Mouse (Mus musculus) gastrocnemius, postnatal 14 days (tissue): ENCODE data around the gene Whamm. TPM values are rescaled to one million over a fixed set of nuclear protein-coding genes. Genes with fewer than 3 reads are reported as not detected.

Experiments used
- DNase-seq: peaks from one replicate; pipeline ENCODE4 v3.0.0; 2021; ENCODE audit warnings: mixed read lengths
- intact Hi-C: fragments of 180-260 bp; cut with DNase I; formaldehyde crosslinking; loops from one replicate; pipeline ENCODE4 v1.15.1; 2025; ENCODE audit warnings: low total_unique reads
- total RNA-seq, 2 experiments: library from RNA; stranded (reverse); gene quantifications; 2 replicates each; pipeline ENCODE4 v1.2.3; 2021

Whamm gene
- total RNA-seq, 2 experiments from 2014 or later = 4.8 to 5.7 TPM

DNA sequence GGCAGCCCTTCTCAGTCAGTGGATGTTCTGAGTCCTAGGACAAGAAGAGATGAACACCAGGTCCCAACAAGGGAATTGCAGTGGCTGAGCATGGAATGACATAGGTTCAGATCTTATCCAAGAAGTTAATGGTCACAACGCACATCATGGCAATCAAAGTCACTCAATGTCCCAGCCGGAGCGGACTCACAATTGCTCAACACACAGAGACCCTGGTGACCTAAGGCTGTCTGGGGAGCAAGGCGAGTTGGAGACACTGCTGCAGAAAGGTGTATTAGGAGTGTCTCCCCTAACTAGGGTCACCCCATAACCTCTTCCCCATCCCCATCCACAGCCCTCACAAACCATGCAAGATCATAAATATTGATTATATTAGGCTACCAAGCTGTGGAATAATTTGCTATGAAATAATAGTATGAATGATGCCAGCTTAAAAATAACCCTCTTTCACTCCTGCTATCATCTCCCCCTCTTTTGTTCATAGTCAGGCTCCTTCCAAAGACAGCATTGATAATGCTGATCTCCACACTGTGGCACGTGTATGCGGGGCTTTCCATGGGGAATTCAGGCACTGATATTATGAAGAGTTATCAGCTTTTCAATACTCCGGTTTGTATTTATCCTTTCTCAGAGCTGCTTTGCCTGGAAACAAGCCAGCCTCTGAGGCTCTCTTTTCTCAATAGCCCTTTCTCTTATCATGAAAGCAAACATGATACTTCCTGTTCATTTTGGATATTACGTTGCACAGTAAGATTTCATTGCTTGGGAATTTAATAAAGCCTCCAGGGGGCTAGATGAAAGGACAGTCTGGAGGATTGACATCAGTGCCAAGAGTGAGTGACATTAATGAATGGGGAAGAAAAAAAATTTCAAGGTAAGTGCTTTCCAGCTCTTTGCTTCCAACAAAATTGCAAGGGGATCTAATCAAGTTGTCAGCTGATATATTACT lies 10.7 kb upstream of the Whamm start:
- intact Hi-C loops = no loop called here
- no peak for DNase-seq

- DNase-seq = no peak
- intact Hi-C loops = no loop called here
These were observed 9.9 kb upstream of the Whamm start for GRCm38 (mm10) chr7:81561211-81561610.

GRCm38 (mm10) chr7:81563506-81564015 lies 7.5 kb upstream of the Whamm start:
- intact Hi-C loops = no loop called here
- DNase-seq = no peak

- no peak for DNase-seq
- intact Hi-C loops = no loop called here
These were observed 6.3 kb upstream of the Whamm start for GRCm38 (mm10) chr7:81564766-81565165.

DNA sequence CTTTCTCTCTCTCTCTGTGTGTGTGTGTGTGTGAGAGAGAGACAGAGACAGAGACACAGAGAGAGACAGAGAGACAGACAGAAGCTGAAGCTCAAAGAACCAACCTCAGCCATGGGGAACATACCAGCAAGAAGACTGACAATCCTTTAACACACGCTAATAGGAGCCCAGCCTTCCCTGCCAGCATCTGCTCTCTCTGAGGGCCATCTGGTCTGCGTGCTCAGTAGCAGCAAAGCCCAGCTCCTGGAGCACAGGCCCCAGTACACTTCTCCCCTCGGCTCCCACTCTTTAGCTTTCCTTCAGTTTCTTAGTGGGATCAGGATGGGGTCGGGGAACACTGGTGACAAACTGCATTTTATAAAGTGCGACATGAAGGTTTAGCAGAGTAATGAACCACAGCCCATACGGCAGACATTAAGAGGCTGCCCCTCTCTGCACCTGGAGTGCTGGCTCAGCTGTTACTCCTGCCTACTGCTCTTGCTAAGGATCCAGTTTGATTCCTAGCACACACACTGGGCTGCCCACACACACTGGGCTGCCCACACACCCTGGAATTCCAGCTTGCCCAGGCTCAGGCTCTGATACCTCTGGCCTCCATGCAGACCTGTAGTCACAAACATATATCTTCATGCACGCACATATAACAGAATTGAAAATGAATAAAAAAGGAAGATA lies 5.5 kb upstream of the Whamm start:
- intact Hi-C loops = no loop called here
- DNase-seq = no peak

DNA sequence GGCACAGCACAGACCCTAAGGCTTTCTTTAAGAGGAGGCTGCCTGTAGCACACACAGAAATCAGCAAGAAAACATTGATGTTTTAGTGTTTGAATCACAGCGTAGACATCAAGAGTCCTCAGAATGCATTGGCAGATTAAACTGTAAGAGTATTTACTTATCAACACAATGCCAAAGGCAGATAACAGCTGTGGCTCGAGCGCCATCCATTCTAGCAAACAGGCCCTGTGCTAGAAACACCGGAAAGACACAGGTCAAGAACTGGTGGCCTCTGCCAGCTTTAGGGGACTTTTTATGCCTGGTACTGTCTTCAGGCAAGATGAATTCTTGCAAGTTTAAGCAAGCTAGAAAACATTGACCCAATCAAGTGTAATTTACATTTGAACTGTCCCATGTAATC lies 4.7 kb upstream of the Whamm start:
- intact Hi-C loops = no loop called here
- DNase-seq = no peak

DNA sequence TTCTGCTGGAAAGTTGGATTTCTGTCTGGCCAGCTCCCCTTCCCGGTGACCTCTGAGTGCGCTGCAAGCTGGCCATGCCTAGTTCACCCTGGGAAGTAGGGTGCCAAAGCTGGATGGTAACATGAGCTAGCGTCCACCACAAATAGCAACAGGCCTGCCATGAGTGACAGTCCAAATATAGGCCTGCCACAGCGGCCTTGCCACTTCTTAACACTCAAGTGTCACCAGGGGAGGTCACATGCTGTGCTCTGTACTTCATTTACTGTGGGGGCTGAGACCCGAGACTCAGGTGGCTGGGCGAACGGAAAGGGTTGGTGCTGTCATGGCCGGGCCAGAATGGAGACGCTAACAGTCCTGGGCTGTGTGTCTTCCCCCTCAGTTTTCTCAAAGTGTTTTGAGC lies 4.2 kb upstream of the Whamm start, which contains the start of gene Fsd2:
Gene Fsd2, minus strand, starts transcription at position 53 of the 400 bp plus-strand sequence.
- intact Hi-C loops = no loop called here
- peak; percentile 68 for DNase-seq

DNA sequence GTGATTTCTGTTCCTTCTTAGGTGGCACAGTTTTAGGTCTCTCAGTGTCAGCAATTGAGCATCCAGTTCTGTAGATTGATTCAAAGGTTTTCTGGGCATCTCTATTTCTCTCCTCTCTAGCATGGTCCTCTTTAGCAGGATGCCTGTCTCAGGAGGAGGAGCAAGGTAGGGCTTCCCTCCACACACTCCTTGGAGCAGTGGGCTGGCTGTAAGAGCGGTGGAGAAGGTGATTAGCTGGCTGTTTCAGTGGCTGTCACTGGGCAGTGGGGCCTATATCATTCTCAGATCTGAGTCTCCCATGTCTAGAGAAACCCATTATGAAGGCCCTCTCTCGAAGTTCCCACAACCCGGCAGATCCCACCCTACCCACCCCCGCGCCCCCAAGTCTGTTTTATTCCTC lies 3.7 kb upstream of the Whamm start:
- intact Hi-C loops = no loop called here
- no peak for DNase-seq

- intact Hi-C loops = no loop called here
- no peak for DNase-seq
These were observed 1.2 kb upstream of the Whamm start for GRCm38 (mm10) chr7:81569851-81570250.

DNA sequence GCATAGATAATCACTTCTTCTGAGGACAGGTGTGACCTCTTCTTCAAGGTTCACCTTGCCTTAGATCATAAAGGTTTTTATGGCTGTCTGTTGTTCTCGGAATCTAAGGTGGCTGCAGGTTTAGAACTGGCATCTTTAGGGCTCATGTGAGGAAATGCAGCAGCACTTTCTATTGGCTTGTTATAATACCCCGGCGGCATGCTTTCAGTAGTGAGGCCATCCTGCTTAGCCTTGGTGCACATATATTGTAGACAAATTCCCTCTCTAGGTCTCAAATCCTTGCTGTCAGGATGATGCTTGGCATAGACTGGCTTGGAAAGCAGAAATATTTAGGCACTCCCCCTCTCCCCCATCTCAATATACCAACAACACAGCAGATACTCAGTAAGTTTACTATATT lies 795 bp upstream of the Whamm start:
- intact Hi-C loops = no loop called here
- DNase-seq = no peak

GRCm38 (mm10) chr7:81570752-81571107 lies 336 bp upstream of the Whamm start:
- no peak for DNase-seq
- intact Hi-C loops = no loop called here

GRCm38 (mm10) chr7:81571941-81572441 lies 925 bp downstream of the Whamm start:
- intact Hi-C loops = no loop called here

DNA sequence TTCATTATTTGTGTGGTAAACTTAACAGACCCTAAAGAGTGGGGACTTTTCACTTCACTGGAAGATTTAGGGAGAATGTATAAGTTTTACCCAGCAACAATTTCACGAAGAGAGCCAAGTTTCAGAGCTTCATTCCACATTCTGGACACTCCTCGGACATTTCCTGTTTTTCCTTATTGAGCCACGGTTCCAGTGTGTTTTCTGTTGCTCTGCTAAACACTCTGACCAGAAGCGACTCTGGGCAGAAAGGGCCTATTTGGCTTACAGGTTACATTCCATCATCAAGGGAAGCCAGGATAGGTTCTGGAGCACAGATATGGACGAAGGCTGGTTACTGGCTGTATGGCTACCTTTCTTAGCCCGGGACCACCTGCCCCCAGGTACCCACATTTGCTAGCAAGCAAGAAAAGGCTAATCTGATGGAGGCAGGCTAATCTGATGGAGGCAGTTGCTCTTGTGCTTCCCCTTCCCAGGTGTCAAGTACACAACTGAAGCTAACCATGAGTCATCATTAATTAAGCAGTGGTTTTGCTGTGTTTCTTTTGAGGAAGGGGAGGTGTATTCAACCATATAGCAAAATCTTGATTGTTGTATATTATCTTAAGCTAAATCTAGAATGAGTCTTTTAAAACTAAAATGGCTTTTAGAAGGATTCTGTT lies 1.7 kb downstream of the Whamm start:
- intact Hi-C loops = no loop called here
- no peak for DNase-seq

More at GRCm38 (mm10) chr7:81571941-81572441, 925 bp downstream of the Whamm start:
- no peak for DNase-seq

GRCm38 (mm10) chr7:81573397-81573796 lies 2.3 kb downstream of the Whamm start:
- intact Hi-C loops = no loop called here
- peak; percentile 20 for DNase-seq

GRCm38 (mm10) chr7:81573821-81574220 lies 2.8 kb downstream of the Whamm start:
- intact Hi-C loops = no loop called here
- no peak for DNase-seq

GRCm38 (mm10) chr7:81575606-81576005 lies 4.5 kb downstream of the Whamm start:
- DNase-seq = no peak
- intact Hi-C loops = no loop called here

GRCm38 (mm10) chr7:81577872-81578271 lies 6.8 kb downstream of the Whamm start:
- DNase-seq = no peak
- intact Hi-C loops = no loop called here

DNA sequence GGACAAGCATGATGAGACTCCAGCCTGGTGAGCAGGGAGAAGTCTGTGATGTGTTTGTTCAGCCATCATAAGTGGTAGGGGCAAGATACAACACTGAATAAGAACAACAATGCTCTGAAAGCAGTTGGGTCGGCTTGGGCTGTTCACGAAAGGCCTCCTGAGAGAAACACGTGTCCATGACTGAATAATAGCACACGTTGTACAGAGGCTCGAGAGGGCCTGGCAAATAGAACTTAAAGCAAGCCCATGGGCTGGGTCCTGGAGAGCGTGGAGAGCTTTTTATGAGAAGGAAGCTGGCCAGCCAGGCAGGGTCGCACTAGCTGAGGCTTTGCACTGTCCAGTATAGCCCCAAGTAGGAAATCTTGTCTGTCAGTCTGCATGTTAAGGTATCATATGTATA lies 7.3 kb downstream of the Whamm start:
- no peak for DNase-seq
- intact Hi-C loops = no loop called here

DNA sequence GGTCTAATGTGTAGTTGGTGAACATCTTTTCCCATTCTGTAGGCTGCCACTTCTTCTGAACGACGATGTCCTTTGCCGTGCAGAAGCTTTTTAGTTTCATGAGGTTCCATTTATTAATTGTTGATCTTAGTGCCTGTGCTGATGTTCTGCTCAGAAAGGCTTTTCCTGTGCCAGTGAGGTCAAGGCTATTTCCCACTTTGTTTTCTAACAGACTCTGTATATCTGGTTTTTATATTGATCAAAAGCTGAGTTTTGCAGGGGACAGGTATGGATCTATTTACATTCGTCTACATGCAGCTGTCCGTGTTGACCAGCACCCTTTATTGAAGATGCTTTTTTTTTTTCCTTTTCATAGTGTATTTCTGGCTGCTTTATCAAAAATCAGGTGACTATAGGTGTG lies 8.2 kb downstream of the Whamm start:
- intact Hi-C loops = no loop called here
- no peak for DNase-seq

DNA sequence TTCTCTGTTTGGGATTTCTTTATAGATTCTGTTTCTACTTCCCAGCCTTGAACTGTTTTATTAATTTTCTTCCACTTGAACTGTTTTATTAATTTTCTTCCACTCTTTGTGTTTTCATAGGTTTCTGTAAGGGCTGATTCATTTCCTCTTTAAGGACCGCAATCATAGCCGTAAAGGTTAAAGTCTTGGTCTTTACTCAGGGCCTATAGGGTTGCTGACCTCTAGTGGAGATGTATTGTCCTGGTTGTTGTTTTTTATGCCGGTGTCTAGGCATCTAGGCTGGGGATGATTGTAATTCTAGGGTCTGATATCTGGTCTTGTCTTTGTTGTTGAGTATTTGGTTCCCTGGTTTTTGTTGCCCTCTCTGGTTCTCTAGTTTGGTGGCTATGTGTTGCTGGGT lies 12.4 kb downstream of the Whamm start:
- intact Hi-C loops = no loop called here
- no peak for DNase-seq
